Mouse (Mus musculus) brain, embryonic 14.5 days (tissue): Measurements from ENCODE around the gene Aplf. TPM values are rescaled to one million over a fixed set of nuclear protein-coding genes. Genes with fewer than 3 reads are reported as not detected.

Source experiments
- DNase-seq: peaks from one replicate; pipeline ENCODE4 v3.0.0-alpha.2; 2011; ENCODE audit warnings: low read depth
- CTCF ChIP-seq: fragments of 200-500 bp; IDR thresholded peaks from 2 replicates; pipeline ENCODE4 v1.5.1; 2012; ENCODE audit warnings: inconsistent platforms, mild to moderate bottlenecking, moderate library complexity, borderline replicate concordance; ENCODE audit not compliant: insufficient read depth, insufficient read length; ENCODE audit errors: extremely low read depth
- POLR2A ChIP-seq: fragments of 200-500 bp; IDR thresholded peaks from 2 replicates; pipeline ENCODE4 v1.6.1; 2012; ENCODE audit warnings: mild to moderate bottlenecking, inconsistent platforms, borderline replicate concordance; ENCODE audit not compliant: poor library complexity, insufficient read depth, insufficient read length, severe bottlenecking; ENCODE audit errors: extremely low read depth
- polyA plus RNA-seq: library from polyadenylated mRNA; depleted of rRNA; stranded (reverse); fragments of >200 nt; gene quantifications from 2 replicates; pipeline ENCODE4 v1.2.3, GENCODE M21; 2012; rRNA removed

The Aplf gene
- 6.4 and 7.2 TPM in 2 replicates for polyA plus RNA-seq

- peak; percentile 99 for DNase-seq
Measured at GRCm38 (mm10) chr6:87671771-87672517, at the start of gene Aplf. Gene Aplf (minus strand): TSS chr6:87672193.

GRCm38 (mm10) chr6:87714091-87714490 is 42.1 kb upstream of the Aplf start:
- no peak for DNase-seq
- TF ChIP-seq POLR2A (no peak), CTCF (no peak)

More at GRCm38 (mm10) chr6:87671771-87672517, at the start of gene Aplf:
- TF ChIP-seq POLR2A (0 out of 2 replicates have a peak, but pooled peaks have one; percentile 21), CTCF (no peak)

DNA sequence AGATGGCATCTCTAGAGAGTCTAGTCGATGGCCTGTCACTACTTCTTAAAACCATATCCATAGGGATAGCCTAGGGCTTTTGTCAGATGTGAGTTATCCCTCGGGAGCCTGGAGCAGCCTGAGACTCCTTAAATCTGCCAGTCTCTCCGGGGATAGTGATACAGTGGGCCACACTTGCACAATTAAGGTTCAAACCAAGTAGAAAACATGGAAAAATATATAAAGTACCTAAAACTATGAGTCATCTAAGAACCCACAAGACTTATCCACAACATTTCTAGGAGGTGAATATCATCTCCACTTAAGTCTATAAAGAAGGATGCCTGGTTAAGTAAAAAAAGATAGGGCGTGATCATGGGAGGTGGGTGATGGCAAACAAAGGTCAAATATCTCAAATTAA is 40.3 kb upstream of the Aplf start:
- TF ChIP-seq POLR2A (no peak), CTCF (no peak)
- DNase-seq, result no peak

DNA sequence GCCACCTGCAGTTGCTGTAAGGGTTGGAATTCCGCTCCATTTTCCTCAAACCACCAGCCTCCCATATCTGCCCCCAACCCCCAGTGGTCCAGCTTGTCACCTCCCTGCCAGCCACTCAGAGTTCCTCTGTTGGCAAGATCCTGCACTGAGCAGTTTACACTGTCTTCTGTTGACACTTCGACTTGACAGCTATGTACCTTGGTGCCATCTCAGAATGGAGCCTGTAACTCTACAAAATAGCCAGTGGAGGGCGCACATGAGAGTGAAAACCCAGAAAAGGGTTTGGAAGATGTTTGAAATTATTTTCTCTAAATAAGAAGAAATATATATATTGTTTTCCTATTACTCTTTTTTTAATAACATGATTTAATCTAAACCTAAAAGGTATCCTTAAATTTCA is 34.3 kb upstream of the Aplf start:
- peak; percentile 21 for DNase-seq
- no peak for TF ChIP-seq POLR2A
- TF ChIP-seq CTCF, result peak; percentile 40; the same call in 1 of the 2 replicates

DNA sequence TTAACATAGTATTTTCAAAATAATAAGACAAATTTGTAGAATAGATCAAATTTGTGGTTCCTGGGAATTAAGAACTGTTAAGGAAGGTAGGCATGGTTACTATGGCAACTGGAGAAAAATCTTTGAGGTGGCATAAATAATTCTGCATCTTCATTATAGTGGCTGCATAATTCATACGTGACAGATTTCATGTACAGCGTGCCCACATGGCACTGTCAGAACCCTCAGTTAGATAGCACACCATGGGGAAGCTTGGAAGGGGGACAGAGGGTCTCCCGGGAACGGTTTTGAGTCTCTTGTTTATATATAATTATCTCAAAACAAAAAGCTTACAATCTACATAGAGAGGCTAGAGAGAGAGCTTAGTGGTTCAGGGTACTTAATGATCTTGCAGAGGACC is 24.6 kb upstream of the Aplf start:
- no peak for TF ChIP-seq CTCF
- TF ChIP-seq POLR2A, result no peak
- peak; percentile 28 for DNase-seq

DNA sequence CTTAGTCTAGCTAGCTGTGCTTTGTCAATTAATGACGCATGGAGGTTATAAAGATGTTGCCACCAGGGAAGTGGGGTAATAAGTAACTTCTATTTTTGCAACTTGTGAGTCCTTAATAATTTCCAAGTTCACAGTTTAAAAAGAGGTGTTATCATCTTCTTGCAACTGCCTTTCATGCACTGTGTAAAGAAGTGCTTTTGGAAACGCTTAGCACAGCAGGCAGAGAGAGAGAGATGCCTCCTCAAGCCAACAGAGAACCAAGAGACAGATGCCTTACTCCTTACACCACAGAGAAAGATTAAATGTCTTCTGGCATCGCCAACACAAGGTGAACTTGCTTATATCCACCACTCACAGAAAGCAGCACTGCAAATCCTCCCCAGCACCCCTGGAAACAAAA is 24.0 kb upstream of the Aplf start:
- TF ChIP-seq POLR2A (no peak), CTCF (no peak)
- no peak for DNase-seq

DNA sequence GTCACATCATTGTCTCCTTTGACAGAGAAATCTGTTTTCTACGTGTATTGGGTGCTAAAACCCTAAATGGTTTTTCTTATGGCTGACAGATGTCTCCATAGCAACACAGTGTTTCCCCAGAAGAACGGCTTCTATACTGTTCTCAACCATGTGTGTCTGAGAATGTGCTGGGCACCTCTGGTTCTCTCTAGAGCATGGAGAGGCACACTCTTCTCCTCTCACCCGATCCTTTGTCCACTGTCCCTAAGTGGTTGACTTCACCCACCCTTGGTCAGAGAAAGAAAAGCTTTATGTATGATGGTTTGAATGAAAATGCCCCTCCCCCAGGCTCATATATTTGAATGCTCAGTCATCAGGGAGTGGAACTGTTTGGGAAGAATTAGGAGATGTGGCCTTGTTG is 8.4 kb upstream of the Aplf start:
- DNase-seq, result peak; percentile 24
- TF ChIP-seq POLR2A (no peak), CTCF (no peak)

DNA sequence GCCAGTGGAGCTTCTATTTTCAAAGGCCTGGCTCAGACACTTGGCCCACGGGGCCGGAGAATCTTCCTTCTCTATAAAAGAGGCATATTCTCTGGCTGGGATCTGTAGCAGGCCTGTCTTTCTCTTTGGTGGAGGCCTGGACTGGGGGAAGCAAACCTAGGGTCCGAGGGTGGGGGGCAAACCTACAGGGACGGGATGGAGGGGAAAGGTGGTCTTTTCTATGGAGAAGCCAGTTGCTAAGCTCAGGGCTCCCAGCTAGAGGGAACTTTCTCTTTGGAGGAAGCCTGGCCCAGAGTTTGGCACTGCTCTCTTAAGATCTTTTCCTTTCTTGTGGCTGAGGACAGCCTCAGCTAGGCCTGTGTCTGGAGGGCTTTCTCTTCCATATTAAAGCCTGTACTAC is 668 bp upstream of the Aplf start:
- no peak for DNase-seq
- no peak for TF ChIP-seq CTCF
- no peak for TF ChIP-seq POLR2A

GRCm38 (mm10) chr6:87671353-87671752 is 640 bp downstream of the Aplf start:
- DNase-seq, result no peak
- no peak for TF ChIP-seq POLR2A
- TF ChIP-seq CTCF, result no peak

DNA sequence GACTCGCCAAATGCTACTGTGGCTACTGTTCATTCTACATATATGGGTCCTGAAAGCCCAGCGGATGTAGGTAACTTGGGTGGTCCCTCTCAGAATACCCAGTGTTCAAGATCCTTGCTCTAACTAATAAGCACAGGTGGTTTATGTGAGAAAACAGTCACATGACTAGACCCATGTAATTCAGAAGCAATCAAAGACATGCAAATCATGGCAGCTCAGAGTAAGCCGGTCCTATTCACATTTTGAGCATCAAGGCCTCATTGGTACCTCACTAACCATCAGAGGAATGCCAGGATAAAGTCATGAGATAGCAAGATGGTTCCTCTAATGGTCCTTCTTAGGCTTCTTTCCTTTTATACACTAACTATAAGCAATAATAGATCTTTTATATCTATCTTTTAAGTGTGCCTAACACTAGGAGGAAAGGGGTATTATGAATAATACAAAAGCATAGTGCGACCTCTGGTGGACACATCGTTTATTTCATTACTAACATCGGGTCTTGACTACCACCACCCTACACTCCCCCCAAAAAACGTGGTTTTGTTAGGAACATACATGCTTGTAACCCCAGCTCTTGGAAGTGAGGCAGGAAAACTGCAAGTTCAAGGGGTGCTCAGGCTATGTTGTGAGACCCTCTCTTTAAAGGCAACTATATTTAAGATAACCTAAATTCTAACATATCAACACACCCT is 2.0 kb downstream of the Aplf start:
- peak; percentile 78 for DNase-seq
- TF ChIP-seq CTCF (peak; percentile 49; the same call in 1 of the 2 replicates), POLR2A (no peak)

DNA sequence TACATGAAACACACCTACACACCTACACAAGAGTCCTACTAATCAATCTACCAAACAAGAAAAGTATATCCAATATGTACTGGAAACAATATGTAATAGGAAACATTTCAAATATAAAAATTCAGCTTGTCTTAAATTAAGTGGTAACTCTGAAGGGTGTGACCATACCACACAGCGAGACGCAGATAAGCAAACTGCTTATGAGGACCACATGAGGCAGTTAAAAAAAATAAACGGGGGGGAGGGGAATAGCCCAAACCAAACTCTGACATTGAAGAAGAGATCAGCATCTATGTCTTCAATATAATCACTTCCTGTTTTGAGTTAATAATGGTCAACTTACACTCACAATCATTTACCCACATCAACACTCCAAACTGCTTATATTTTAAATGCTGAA is 3.3 kb downstream of the Aplf start:
- no peak for DNase-seq
- no peak for TF ChIP-seq CTCF
- no peak for TF ChIP-seq POLR2A

DNA sequence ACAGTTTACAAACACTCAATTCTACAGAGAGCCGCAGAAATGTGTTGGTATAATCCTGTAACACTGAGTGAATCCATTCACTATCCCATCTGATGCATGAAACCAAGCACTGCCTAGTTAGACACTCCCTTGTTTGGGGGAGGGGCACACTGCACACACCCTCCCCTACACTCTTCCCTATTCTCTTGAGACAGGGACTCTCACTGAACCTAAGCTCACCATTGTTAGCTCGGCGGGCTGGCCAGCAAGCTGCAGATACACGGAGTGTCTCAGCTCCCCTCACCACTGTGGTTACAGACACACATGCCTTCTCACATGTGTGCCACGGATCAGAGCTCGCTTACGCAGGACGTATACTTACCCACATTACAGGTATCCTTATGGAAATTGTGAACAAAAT is 4.2 kb downstream of the Aplf start:
- TF ChIP-seq POLR2A, result no peak
- no peak for TF ChIP-seq CTCF
- no peak for DNase-seq

DNA sequence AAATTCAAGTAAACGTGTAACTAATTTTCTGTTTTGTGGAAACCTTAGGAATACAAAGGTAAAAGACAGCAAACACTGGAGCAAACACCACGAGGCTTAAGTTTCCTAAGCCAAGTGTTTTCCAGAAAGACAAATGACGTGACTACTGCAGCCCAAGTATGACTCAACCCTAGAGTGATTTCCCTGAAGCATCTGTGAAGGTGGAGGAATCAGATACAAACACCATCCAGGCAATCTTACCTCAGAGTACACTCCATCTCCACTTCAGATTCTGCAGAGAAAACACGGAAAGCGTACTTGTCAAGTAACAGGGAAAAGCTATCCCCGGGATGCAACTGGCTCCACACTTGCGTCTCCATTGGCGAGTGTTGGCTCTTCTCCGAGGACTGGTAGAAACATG is 8.5 kb downstream of the Aplf start:
- TF ChIP-seq CTCF (no peak), POLR2A (no peak)
- no peak for DNase-seq
